Mouse (Mus musculus) naive thymus-derived CD4-positive, alpha-beta T cell, adult 2 months (primary cell): ENCODE measurements around the gene Il5ra.

ENCODE experiments used
- DNase-seq: peaks from one replicate; pipeline ENCODE4 v3.0.0-alpha.2; 2011; ENCODE audit warnings: low read depth

Il5ra gene

GRCm38 (mm10) chr6:106738229-106738628 is 10.6 kb downstream of the Il5ra start:
- DNase-seq: no peak

- DNase-seq: no peak
Measured at GRCm38 (mm10) chr6:106732563-106732962, 16.3 kb downstream of the Il5ra start.

GRCm38 (mm10) chr6:106729682-106730314 is 19.0 kb downstream of the Il5ra start:
- no peak for DNase-seq

- DNase-seq: no peak
Measured at GRCm38 (mm10) chr6:106727703-106728102, 21.1 kb downstream of the Il5ra start.

- DNase-seq: peak; percentile 6
Measured at GRCm38 (mm10) chr6:106726078-106726477, 22.8 kb downstream of the Il5ra start.

- no peak for DNase-seq
Measured at GRCm38 (mm10) chr6:106725642-106726041, 23.2 kb downstream of the Il5ra start.

- DNase-seq: no peak
Measured at GRCm38 (mm10) chr6:106705506-106706035, 43.3 kb downstream of the Il5ra start.

- DNase-seq: no peak
Measured at GRCm38 (mm10) chr6:106701931-106702330, 46.9 kb downstream of the Il5ra start.

- DNase-seq: no peak
Measured at GRCm38 (mm10) chr6:106675581-106675980, 73.3 kb downstream of the Il5ra start.

- peak; percentile 69 for DNase-seq
Measured at GRCm38 (mm10) chr6:106663780-106664651, 84.8 kb downstream of the Il5ra start.
